Mouse (Mus musculus) CD4-positive, CD25-positive, alpha-beta regulatory T cell, adult 4 months (primary cell): ENCODE results near the gene Gm5862. TPM values are rescaled to one million over a fixed set of nuclear protein-coding genes. Genes with fewer than 3 reads are reported as not detected.
"Not testable (repeated sequence)": the region's sequence is repeated elsewhere in the genome, so short reads cannot be mapped to it uniquely, and the experiment has no call there.

Experiments used
- ATAC-seq: one replicate; pipeline ENCODE4 v1.8.0; 2017
- polyA plus RNA-seq, 2 experiments: library from polyadenylated mRNA; unstranded; fragments of 100-300 nt; shearing (Covaris generic); gene quantifications; one replicate each; pipeline ENCODE4 v1.2.1; 2017

The Gm5862 gene
- polyA plus RNA-seq = not detected

- not testable (repeated sequence) for ATAC-seq
These were observed at the start of gene Gm5862 for GRCm38 (mm10) chr5:26022816-26023215. Gene Gm5862 (minus strand): TSS chr5:26022916.

GRCm38 (mm10) chr5:26070716-26071115 is 48.0 kb upstream of the Gm5862 start:
- no peak for ATAC-seq

GRCm38 (mm10) chr5:26058481-26058880 is 35.8 kb upstream of the Gm5862 start, which contains the start of gene Gm7347:
Gene Gm7347 (minus strand): TSS chr5:26058581.
- ATAC-seq = not testable (repeated sequence)

GRCm38 (mm10) chr5:26039458-26039857 is 16.7 kb upstream of the Gm5862 start, which contains the start of gene Speer4a:
Gene Speer4a (minus strand): TSS chr5:26039558.
- not testable (repeated sequence) for ATAC-seq

- not testable (repeated sequence) for ATAC-seq
These were observed 15.0 kb downstream of the Gm5862 start for GRCm38 (mm10) chr5:26007697-26008096.

- not testable (repeated sequence) for ATAC-seq
These were observed 15.6 kb downstream of the Gm5862 start for GRCm38 (mm10) chr5:26006937-26007695.

- not testable (repeated sequence) for ATAC-seq
These were observed 18.0 kb downstream of the Gm5862 start, which contains the start of gene Gm1979 for GRCm38 (mm10) chr5:26004698-26005097. Gene Gm1979 (minus strand): TSS chr5:26004798.

- not testable (repeated sequence) for ATAC-seq
These were observed 34.2 kb downstream of the Gm5862 start, which contains the start of gene Gm21698 for GRCm38 (mm10) chr5:25988550-25988949. Gene Gm21698 (minus strand): TSS chr5:25988650.

- not testable (repeated sequence) for ATAC-seq
These were observed 50.2 kb downstream of the Gm5862 start, which contains the start of gene Gm21680 for GRCm38 (mm10) chr5:25972563-25972962. Gene Gm21680 (minus strand): TSS chr5:25972663.

Other genes starting within 250 kb of the Gm5862 start
- gene Gm21663, start 80.5 kb downstream of the Gm5862 start, polyA plus RNA-seq = not detected
- not detected for gene Gm21671, start 68.5 kb downstream of the Gm5862 start, polyA plus RNA-seq
- gene Gm21680, start 50.3 kb downstream of the Gm5862 start, polyA plus RNA-seq = not detected
- not detected for gene Gm21698, start 34.3 kb downstream of the Gm5862 start, polyA plus RNA-seq
- not detected for gene Gm1979, start 18.1 kb downstream of the Gm5862 start, polyA plus RNA-seq
- not detected for gene Speer4a, start 16.6 kb upstream of the Gm5862 start, polyA plus RNA-seq
- gene Gm7347, start 35.7 kb upstream of the Gm5862 start, polyA plus RNA-seq = not detected
- gene Gm10471, start 66.4 kb upstream of the Gm5862 start, polyA plus RNA-seq = not detected
- gene 5031410I06Rik, start 82.4 kb upstream of the Gm5862 start, polyA plus RNA-seq = not detected
- not detected for gene Gm10220, start 98.5 kb upstream of the Gm5862 start, polyA plus RNA-seq
- not detected for gene Gm7361, start 234.8 kb upstream of the Gm5862 start, polyA plus RNA-seq